Mouse (Mus musculus): ENCODE results near the gene Aipl1.

DNA sequence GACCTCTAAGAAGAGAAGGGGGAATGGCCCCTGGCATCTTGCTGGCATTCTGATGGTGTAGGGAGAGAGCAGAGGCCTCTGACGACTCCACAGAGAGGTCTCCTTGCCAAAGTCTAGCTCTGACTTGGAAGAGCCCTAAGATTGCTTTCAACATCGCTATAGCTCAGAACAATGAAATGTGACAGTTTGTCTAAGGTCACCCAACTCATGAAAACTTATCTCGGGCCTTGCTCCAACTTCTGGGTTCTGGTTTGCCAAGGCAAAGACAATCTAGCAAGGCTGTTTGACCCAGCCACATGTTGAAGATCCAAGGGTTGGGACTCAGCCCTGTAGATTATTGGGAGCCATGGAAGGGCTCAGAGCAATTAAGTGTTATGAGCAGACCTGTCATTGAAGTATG is 6.9 kb upstream of the Aipl1 start:
- TF ChIP-seq GATA1 (IDR thresholded peaks at IDR 0.05; ENCODE audit: borderline replicate concordance, low read length) (no peak), FLI1 (IDR thresholded peaks at IDR 0.05; ENCODE audit: low read length) (no peak)

Measured in megakaryocyte, embryonic 14.5 days (primary cell).